Mouse (Mus musculus) olfactory bulb, adult 2 months (tissue): ENCODE data around the gene Pm20d1.

Experiments used
- CTCF ChIP-seq: fragments of 200-500 bp; IDR thresholded peaks from 2 replicates; pipeline ENCODE4 v1.5.1; 2012; ENCODE audit warnings: low read depth, mild to moderate bottlenecking, low read length, moderate library complexity; ENCODE audit not compliant: insufficient read depth
- POLR2A ChIP-seq: fragments of 200-500 bp; IDR thresholded peaks from 2 replicates; pipeline ENCODE4 v1.6.1; 2012; ENCODE audit warnings: mild to moderate bottlenecking, low read depth, low read length, moderate library complexity; ENCODE audit not compliant: insufficient read depth

DNA sequence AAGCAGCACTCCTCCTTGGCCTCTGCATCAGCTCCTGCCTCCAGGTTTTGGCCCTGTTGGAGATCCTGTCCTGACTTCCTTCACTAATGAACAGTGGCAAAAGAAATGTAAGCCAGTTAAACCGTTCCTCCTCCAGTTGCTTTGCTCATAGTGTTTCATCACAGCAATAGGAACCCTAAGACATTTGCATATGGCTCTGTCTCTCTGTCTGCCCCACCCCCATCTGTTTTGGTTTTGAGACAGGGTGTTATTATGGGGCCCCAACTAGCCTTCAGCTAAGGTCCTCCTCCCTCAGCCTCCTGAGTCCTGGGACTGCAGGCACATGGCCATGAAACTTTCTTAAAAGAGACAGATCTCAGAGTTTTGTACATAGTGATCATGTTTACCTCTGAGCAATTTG, 2.8 kb downstream of the Pm20d1 start:
- TF ChIP-seq POLR2A (no peak), CTCF (no peak)
